Mouse (Mus musculus) megakaryocyte progenitor cell, adult 5-6 weeks (primary cell): ENCODE measurements around the gene Ctdsp2. TPM values are rescaled to one million over a fixed set of nuclear protein-coding genes. Genes with fewer than 3 reads are reported as not detected.

Experiments used
- ATAC-seq: replicated peaks from 2 replicates; pipeline ENCODE4 v1.8.0; 2016; ENCODE audit warnings: mild to moderate bottlenecking, moderate TSS enrichment, inconsistent platforms; ENCODE audit not compliant: poor library complexity
- total RNA-seq, 2 experiments: library from RNA; stranded (forward) in 1 of 2; stranded (reverse) in 1 of 2; fragments of 157-497, 149-512 nt in 1 of 2; fragments of 200-1000 nt in 1 of 2; gene quantifications; 2 replicates each; pipeline versions ENCODE4 v1.2.3 to v1.2.4; 2015 to 2017

Gene Ctdsp2
- total RNA-seq, 2 experiments from 2014 or later, result 16.1 to 42.1 TPM

DNA sequence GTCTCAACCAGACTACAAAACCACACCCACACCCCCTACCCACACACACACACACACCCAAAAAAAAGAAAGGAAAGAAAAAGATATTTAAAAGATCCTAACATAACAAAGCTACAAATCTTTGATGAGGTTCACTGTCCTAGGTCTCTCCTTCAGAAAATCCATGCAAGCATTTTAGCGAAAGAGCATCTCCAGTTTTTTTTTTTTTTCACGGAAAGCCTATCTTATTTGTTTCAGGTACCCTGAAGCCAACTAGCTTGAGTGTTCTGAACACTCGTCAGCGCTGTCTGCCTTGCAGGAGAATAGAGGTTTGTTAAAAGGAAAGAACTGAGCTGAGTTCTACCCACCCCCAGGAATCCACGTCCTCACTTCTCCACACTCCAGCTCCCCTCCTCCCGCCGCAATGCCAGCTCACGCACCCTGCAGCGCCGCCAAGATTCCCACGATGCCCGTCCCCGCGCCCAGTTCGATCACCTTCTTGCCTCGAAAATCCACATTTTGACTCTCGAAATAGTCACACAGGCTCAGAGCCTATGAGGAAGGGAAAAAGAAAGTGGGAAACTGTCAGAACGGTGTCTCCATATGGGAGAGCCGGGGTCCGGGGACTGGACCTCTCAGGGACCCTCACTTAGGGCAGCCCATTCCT, 62.2 kb downstream of the Ctdsp2 start:
- ATAC-seq, result 0 out of 2 replicates have a peak, but pooled peaks have one; percentile 9

DNA sequence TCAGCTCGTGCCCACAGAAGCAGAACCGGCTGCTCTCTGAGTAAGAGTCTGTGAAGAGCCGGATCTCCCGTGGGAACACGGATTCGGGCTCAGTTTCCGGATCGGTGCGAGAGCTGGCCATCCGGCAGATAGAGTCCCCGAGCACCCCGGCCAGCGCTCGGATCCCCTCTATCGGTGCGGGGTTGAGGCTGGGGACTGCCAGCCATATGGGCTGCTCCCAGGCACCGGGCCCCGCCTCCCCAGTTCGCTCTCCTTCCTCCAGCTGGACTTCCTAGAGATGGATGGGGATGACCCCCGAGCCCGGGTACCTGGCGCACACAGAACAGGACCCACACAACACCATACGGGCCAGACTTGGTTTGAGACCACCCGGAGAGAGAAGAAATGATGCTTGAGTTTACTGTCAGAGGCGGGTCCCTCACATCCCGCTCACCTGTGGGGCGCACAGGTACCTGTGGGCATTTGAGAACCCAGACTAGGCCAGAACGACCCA, 62.8 kb downstream of the Ctdsp2 start, which contains the start of the genes Mettl1 and Eef1akmt3:
Gene Mettl1 (plus strand): TSS at position 141 of the 493 bp plus-strand sequence.
Gene Eef1akmt3 (minus strand): TSS at position 240 of the 493 bp plus-strand sequence.
- ATAC-seq, result peak; percentile 32

GRCm38 (mm10) chr10:127041774-127042338, 63.3 kb downstream of the Ctdsp2 start:
- ATAC-seq, result peak; percentile 84

DNA sequence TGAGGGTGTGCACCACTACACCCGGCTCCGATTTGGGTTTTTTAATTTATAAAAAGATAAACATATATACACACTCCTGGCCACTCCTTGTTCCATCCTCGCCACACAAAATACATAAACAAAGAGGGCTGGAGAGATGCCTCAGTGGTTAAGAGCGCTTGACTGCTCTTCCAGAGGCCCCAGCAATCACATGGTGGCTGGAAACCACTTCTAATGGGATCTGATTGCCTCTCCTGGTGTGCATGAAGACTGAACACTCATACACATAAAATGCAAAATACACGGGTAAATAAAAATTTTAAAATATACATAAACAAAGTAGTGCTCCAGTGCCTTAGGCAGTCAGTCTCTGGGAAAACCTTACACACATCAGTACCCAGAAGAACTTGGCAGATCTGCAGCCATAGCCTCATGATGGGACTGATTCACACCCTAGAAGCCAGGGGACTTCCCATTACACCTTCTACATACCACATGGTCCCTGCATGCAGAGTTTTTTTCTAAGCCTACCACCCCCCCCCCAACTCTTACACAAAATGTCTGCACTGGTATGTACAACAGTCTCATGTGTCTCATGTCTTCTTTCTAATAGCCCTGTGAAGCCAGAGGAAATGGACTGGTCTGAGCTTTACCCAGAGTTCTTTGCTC, 64.1 kb downstream of the Ctdsp2 start:
- no peak for ATAC-seq

GRCm38 (mm10) chr10:127043187-127043586, 64.7 kb downstream of the Ctdsp2 start:
- ATAC-seq, result no peak

GRCm38 (mm10) chr10:127047954-127048353, 69.4 kb downstream of the Ctdsp2 start, which contains the start of gene Cyp27b1:
Gene Cyp27b1 (plus strand): TSS chr10:127048250.
- no peak for ATAC-seq

DNA sequence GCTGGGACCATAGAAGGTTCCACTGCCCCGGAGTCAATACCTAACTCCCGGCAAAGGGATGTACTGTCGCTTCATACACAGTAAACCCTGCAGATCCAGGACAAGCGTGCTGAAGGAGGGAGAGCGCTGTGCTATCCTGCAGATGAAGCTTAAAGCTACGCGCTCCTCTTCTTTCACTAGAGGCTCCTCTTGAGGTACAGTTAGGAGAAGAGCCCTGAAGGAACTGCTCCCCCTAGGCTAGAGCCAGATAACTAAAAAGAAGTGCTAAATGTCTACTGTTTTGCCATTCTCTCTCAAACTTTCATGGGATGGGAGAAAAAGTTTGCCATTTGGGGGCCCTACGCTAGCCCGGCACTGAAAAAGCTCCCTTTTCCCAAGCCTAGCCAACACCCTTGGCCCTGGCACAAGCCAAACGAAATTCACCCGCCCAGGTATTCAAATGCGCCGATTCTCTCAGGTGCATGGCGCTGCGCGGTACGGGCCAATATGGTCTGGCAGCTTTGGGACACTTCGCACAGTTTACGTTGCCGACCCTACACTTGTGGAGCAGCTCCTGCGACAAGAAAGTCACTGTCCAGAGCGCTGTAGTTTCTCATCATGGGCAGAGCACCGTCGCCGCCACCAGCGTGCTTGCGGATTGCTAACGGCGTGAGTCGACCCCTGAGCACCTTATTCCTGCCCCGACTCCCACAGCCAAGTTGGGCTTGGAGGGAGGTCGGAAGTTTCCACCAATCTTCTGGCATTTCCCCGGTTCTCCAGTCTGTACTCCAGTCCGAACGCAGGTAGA, 70.3 kb downstream of the Ctdsp2 start:
- peak; percentile 17 for ATAC-seq

Other genes with a start within 250 kb of the Ctdsp2 start
- gene Atp23, start 77.4 kb upstream of the Ctdsp2 start, total RNA-seq (2015), result 25.1 and 30.4 TPM in 2 replicates
- gene Atp23, start 77.4 kb upstream of the Ctdsp2 start, total RNA-seq (2017), result 10.3 and 11.1 TPM in 2 replicates
- not detected in 2 replicates for gene Avil, start 22.0 kb downstream of the Ctdsp2 start, total RNA-seq (2015)
- gene Avil, start 22.0 kb downstream of the Ctdsp2 start, total RNA-seq (2017), result 0.03 TPM in 1 of 2 replicates, not detected in the other
- 46.6 and 48.6 TPM in 2 replicates for gene Tsfm, start 52.1 kb downstream of the Ctdsp2 start, total RNA-seq (2015)
- 42.8 and 45.6 TPM in 2 replicates for gene Tsfm, start 52.1 kb downstream of the Ctdsp2 start, total RNA-seq (2017)
- 36.5 and 46.6 TPM in 2 replicates for gene Mettl1, start 62.7 kb downstream of the Ctdsp2 start, total RNA-seq (2015)
- 22.7 and 30.9 TPM in 2 replicates for gene Mettl1, start 62.7 kb downstream of the Ctdsp2 start, total RNA-seq (2017)
- gene Eef1akmt3, start 62.8 kb downstream of the Ctdsp2 start, total RNA-seq (2015), result 0.07 TPM in 1 of 2 replicates, not detected in the other
- gene Eef1akmt3, start 62.8 kb downstream of the Ctdsp2 start, total RNA-seq (2017), result not detected in 2 replicates
- gene Cyp27b1, start 69.5 kb downstream of the Ctdsp2 start, total RNA-seq (2015), result 0.10 TPM in 1 of 2 replicates, not detected in the other
- gene Cyp27b1, start 69.5 kb downstream of the Ctdsp2 start, total RNA-seq (2017), result 0.30 TPM in 1 of 2 replicates, not detected in the other
- gene March9, start 81.5 kb downstream of the Ctdsp2 start, total RNA-seq (2015), result 0.05 and 0.10 TPM in 2 replicates
- 0.08 TPM in 1 of 2 replicates, not detected in the other for gene March9, start 81.5 kb downstream of the Ctdsp2 start, total RNA-seq (2017)
- gene Cdk4, start 84.8 kb downstream of the Ctdsp2 start, total RNA-seq (2015), result 781 and 827 TPM in 2 replicates
- 536 and 567 TPM in 2 replicates for gene Cdk4, start 84.8 kb downstream of the Ctdsp2 start, total RNA-seq (2017)
- 93.8 and 97.5 TPM in 2 replicates for gene Tspan31, start 91.5 kb downstream of the Ctdsp2 start, total RNA-seq (2015)
- gene Tspan31, start 91.5 kb downstream of the Ctdsp2 start, total RNA-seq (2017), result 67.2 and 73.0 TPM in 2 replicates
- gene Agap2, start 96.6 kb downstream of the Ctdsp2 start, total RNA-seq (2015), result 5.3 and 9.7 TPM in 2 replicates
- gene Agap2, start 96.6 kb downstream of the Ctdsp2 start, total RNA-seq (2017), result 37.4 and 41.4 TPM in 2 replicates
- gene Os9, start 142.4 kb downstream of the Ctdsp2 start, total RNA-seq (2015), result 40.1 and 43.7 TPM in 2 replicates
- gene Os9, start 142.4 kb downstream of the Ctdsp2 start, total RNA-seq (2017), result 192 and 207 TPM in 2 replicates
- gene B4galnt1, start 186.5 kb downstream of the Ctdsp2 start, total RNA-seq (2015), result 212 and 219 TPM in 2 replicates
- gene B4galnt1, start 186.5 kb downstream of the Ctdsp2 start, total RNA-seq (2017), result 122 and 139 TPM in 2 replicates
- not detected in 2 replicates for gene Slc26a10, start 201.9 kb downstream of the Ctdsp2 start, total RNA-seq (2015)
- 0.84 and 0.87 TPM in 2 replicates for gene Slc26a10, start 201.9 kb downstream of the Ctdsp2 start, total RNA-seq (2017)
- gene Arhgef25, start 211.4 kb downstream of the Ctdsp2 start, total RNA-seq (2015), result 1.7 and 3.1 TPM in 2 replicates
- gene Arhgef25, start 211.4 kb downstream of the Ctdsp2 start, total RNA-seq (2017), result 3.0 and 5.3 TPM in 2 replicates
- gene Dtx3, start 217.0 kb downstream of the Ctdsp2 start, total RNA-seq (2015), result 23.8 and 28.0 TPM in 2 replicates
- 18.0 and 19.3 TPM in 2 replicates for gene Dtx3, start 217.0 kb downstream of the Ctdsp2 start, total RNA-seq (2017)
- 9.7 and 11.2 TPM in 2 replicates for gene Pip4k2c, start 232.9 kb downstream of the Ctdsp2 start, total RNA-seq (2015)
- 11.4 and 12.1 TPM in 2 replicates for gene Pip4k2c, start 232.9 kb downstream of the Ctdsp2 start, total RNA-seq (2017)